Mouse (Mus musculus): ENCODE results near the gene Litaf. TPM values are rescaled to one million over a fixed set of nuclear protein-coding genes. Genes with fewer than 3 reads are reported as not detected.

Gene Litaf
- total and polyA plus RNA-seq, 2 experiments from 2014 or later: 28.2 to 31.6 TPM

GRCm38 (mm10) chr16:10934047-10934446 is 131.9 kb downstream of the Litaf start:
- no peaks in the 10 kb centered on the region for H3K27me3 ChIP-seq (ENCODE audit: insufficient read depth, low read length)
- no peaks in the 10 kb centered on the region for H3K36me3 ChIP-seq (ENCODE audit: insufficient read depth, low read length)
- H3K27ac ChIP-seq: no peak overlapping the region
- ATAC-seq: no peak
- H3K9me3 ChIP-seq (ENCODE audit: low read length): no peaks in the 10 kb centered on the region
- WGBS: 100% methylated on average over 1 of the region's 1 CpGs
- no peak for TF ChIP-seq CTCF (IDR thresholded peaks at IDR 0.05; ENCODE audit: low read depth)
- H3K4me1 ChIP-seq (ENCODE audit: insufficient read depth, low read length): no peaks in the 10 kb centered on the region
- DNase-seq (ENCODE audit: low spot score): no peak
- H3K4me3 ChIP-seq (ENCODE audit: low read length): no peak overlapping the region
- H3K4me2 ChIP-seq (ENCODE audit: low read depth, low read length): no peak overlapping the region
- H3K9ac ChIP-seq (replicated peaks; ENCODE audit: low read length): no peak overlapping the region

GRCm38 (mm10) chr16:10933372-10933771 is 132.6 kb downstream of the Litaf start:
- WGBS: 47% methylated on average over 3 of the region's 3 CpGs
- H3K4me3 ChIP-seq (ENCODE audit: low read length): no peak overlapping the region
- no peak overlapping the region for H3K9ac ChIP-seq (replicated peaks; ENCODE audit: low read length)
- H3K4me1 ChIP-seq (ENCODE audit: insufficient read depth, low read length): no peaks in the 10 kb centered on the region
- no peaks in the 10 kb centered on the region for H3K27me3 ChIP-seq (ENCODE audit: insufficient read depth, low read length)
- TF ChIP-seq CTCF (IDR thresholded peaks at IDR 0.05; ENCODE audit: low read depth): no peak
- ATAC-seq (peak; percentile 32; the same call in 1 of the 2 replicates), DNase-seq (ENCODE audit: low spot score) (peak; percentile 45)
- no peaks in the 10 kb centered on the region for H3K9me3 ChIP-seq (ENCODE audit: low read length)
- H3K27ac ChIP-seq: no peak overlapping the region
- no peak overlapping the region for H3K4me2 ChIP-seq (ENCODE audit: low read depth, low read length)
- no peaks in the 10 kb centered on the region for H3K36me3 ChIP-seq (ENCODE audit: insufficient read depth, low read length)

GRCm38 (mm10) chr16:10927026-10927425 is 138.9 kb downstream of the Litaf start:
- no peaks in the 10 kb centered on the region for H3K36me3 ChIP-seq (ENCODE audit: insufficient read depth, low read length)
- no peak overlapping the region for H3K9ac ChIP-seq (replicated peaks; ENCODE audit: low read length)
- H3K4me1 ChIP-seq (ENCODE audit: insufficient read depth, low read length): no peaks in the 10 kb centered on the region
- WGBS: 86% methylated on average over 1 of the region's 1 CpGs
- H3K27ac ChIP-seq: no peak overlapping the region
- no peak for TF ChIP-seq CTCF (IDR thresholded peaks at IDR 0.05; ENCODE audit: low read depth)
- H3K4me2 ChIP-seq (ENCODE audit: low read depth, low read length): no peak overlapping the region
- H3K4me3 ChIP-seq (ENCODE audit: low read length): no peak overlapping the region
- DNase-seq (ENCODE audit: low spot score): no peak
- H3K27me3 ChIP-seq (ENCODE audit: insufficient read depth, low read length): no peaks in the 10 kb centered on the region
- no peak for ATAC-seq
- no peaks in the 10 kb centered on the region for H3K9me3 ChIP-seq (ENCODE audit: low read length)

GRCm38 (mm10) chr16:10925591-10926180 is 140.3 kb downstream of the Litaf start:
- WGBS: 36% methylated on average over 7 of the region's 7 CpGs
- Histone ChIP-seq H3K9ac (replicated peaks; ENCODE audit: low read length) (no peak overlapping the region), H3K9me3 (ENCODE audit: low read length) (no peaks in the 10 kb centered on the region), H3K4me1 (ENCODE audit: insufficient read depth, low read length) (no peaks in the 10 kb centered on the region), H3K27ac (no peak overlapping the region), H3K27me3 (ENCODE audit: insufficient read depth, low read length) (no peaks in the 10 kb centered on the region), H3K36me3 (ENCODE audit: insufficient read depth, low read length) (no peaks in the 10 kb centered on the region), H3K4me2 (ENCODE audit: low read depth, low read length) (no peak overlapping the region), H3K4me3 (ENCODE audit: low read length) (no peak overlapping the region)
- ATAC-seq: no peak
- TF ChIP-seq CTCF (IDR thresholded peaks at IDR 0.05; ENCODE audit: low read depth): no peak
- peak; percentile 51 for DNase-seq (ENCODE audit: low spot score)

- no peaks in the 10 kb centered on the region for H3K27me3 ChIP-seq (ENCODE audit: insufficient read depth, low read length)
- H3K4me1 ChIP-seq (ENCODE audit: insufficient read depth, low read length): no peaks in the 10 kb centered on the region
- no peak overlapping the region for H3K4me3 ChIP-seq (ENCODE audit: low read length)
- H3K36me3 ChIP-seq (ENCODE audit: insufficient read depth, low read length): no peaks in the 10 kb centered on the region
- DNase-seq (ENCODE audit: low spot score): no peak
- no peak for ATAC-seq
- H3K9ac ChIP-seq (replicated peaks; ENCODE audit: low read length): no peak overlapping the region
- 56% methylated on average over 5 of the region's 5 CpGs for WGBS
- no peak for TF ChIP-seq CTCF (IDR thresholded peaks at IDR 0.05; ENCODE audit: low read depth)
- no peak overlapping the region for H3K27ac ChIP-seq
- H3K9me3 ChIP-seq (ENCODE audit: low read length): no peaks in the 10 kb centered on the region
- no peak overlapping the region for H3K4me2 ChIP-seq (ENCODE audit: low read depth, low read length)
Measured at GRCm38 (mm10) chr16:10923561-10923960, 142.4 kb downstream of the Litaf start.

- no peak for ATAC-seq
- no peak overlapping the region for H3K4me2 ChIP-seq (ENCODE audit: low read depth, low read length)
- no peak for TF ChIP-seq CTCF (IDR thresholded peaks at IDR 0.05; ENCODE audit: low read depth)
- no peaks in the 10 kb centered on the region for H3K9me3 ChIP-seq (ENCODE audit: low read length)
- H3K4me1 ChIP-seq (ENCODE audit: insufficient read depth, low read length): no peaks in the 10 kb centered on the region
- H3K27ac ChIP-seq: no peak overlapping the region
- no peak overlapping the region for H3K9ac ChIP-seq (replicated peaks; ENCODE audit: low read length)
- no peaks in the 10 kb centered on the region for H3K36me3 ChIP-seq (ENCODE audit: insufficient read depth, low read length)
- H3K27me3 ChIP-seq (ENCODE audit: insufficient read depth, low read length): no peaks in the 10 kb centered on the region
- no peak overlapping the region for H3K4me3 ChIP-seq (ENCODE audit: low read length)
- peak; percentile 33 for DNase-seq (ENCODE audit: low spot score)
Measured at GRCm38 (mm10) chr16:10919856-10920255, 146.1 kb downstream of the Litaf start.

- Histone ChIP-seq H3K27ac (no peak overlapping the region), H3K4me1 (ENCODE audit: insufficient read depth, low read length) (no peaks in the 10 kb centered on the region), H3K9ac (replicated peaks; ENCODE audit: low read length) (no peak overlapping the region), H3K36me3 (ENCODE audit: insufficient read depth, low read length) (no peaks in the 10 kb centered on the region), H3K4me2 (ENCODE audit: low read depth, low read length) (no peak overlapping the region), H3K9me3 (ENCODE audit: low read length) (no peaks in the 10 kb centered on the region), H3K27me3 (ENCODE audit: insufficient read depth, low read length) (no peaks in the 10 kb centered on the region), H3K4me3 (ENCODE audit: low read length) (no peak overlapping the region)
- DNase-seq (ENCODE audit: low spot score) (no peak), ATAC-seq (no peak)
- WGBS: 83% methylated on average over 3 of the region's 3 CpGs
- no peak for TF ChIP-seq CTCF (IDR thresholded peaks at IDR 0.05; ENCODE audit: low read depth)
Measured at GRCm38 (mm10) chr16:10916271-10916670, 149.7 kb downstream of the Litaf start.

Data from hindbrain, postnatal 0 days (tissue).